Mouse (Mus musculus): ENCODE results near the gene Selenbp2. TPM values are rescaled to one million over a fixed set of nuclear protein-coding genes. Genes with fewer than 3 reads are reported as not detected.
"Not testable (repeated sequence)": the region's sequence is repeated elsewhere in the genome, so short reads cannot be mapped to it uniquely, and the experiment has no call there.

Gene Selenbp2
- total and polyA plus RNA-seq, 2 experiments from 2014 or later: 1.0 to 1.4 TPM

DNA sequence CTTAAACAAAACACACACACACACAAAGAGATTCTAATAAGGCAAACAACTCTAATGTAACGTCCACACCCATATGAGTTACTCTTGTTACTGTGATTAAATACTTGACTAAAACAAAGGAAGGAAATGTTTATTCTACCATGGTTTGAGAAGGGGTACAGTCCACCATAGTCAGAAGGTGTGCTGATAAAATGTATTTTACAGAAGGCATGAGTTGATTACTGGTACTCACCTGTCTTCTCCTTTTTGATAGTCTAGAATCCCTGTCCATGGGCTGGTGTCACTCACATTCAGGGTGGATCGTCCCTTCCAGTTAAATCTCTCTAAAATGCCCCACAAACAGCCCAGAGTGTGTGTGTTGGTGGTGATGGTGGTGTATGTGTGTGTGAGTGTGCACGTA lies 9.5 kb downstream of the Selenbp2 start:
- TF ChIP-seq CTCF (IDR thresholded peaks at IDR 0.05): no peak
- no peak for ATAC-seq (ENCODE audit: low FRiP score)
- 78% methylated on average over 3 of the region's 3 CpGs for WGBS
- Histone ChIP-seq H3K36me3 (ENCODE audit: insufficient read depth, low read length) (no peaks in the 10 kb centered on the region), H3K4me3 (ENCODE audit: low read depth, low read length) (no peak overlapping the region), H3K9ac (replicated peaks; ENCODE audit: low read length, poor library complexity, severe bottlenecking) (no peak overlapping the region), H3K27ac (ENCODE audit: low read depth, low read length) (no peak overlapping the region), H3K27me3 (ENCODE audit: insufficient read depth, low read length) (no peaks in the 10 kb centered on the region), H3K4me1 (ENCODE audit: insufficient read depth, low read length) (no peaks in the 10 kb centered on the region), H3K4me2 (ENCODE audit: low read depth, low read length, poor library complexity, severe bottlenecking) (no peak overlapping the region), H3K9me3 (ENCODE audit: low read length) (no peaks in the 10 kb centered on the region)
- no peak for DNase-seq (ENCODE audit: low spot score)

DNA sequence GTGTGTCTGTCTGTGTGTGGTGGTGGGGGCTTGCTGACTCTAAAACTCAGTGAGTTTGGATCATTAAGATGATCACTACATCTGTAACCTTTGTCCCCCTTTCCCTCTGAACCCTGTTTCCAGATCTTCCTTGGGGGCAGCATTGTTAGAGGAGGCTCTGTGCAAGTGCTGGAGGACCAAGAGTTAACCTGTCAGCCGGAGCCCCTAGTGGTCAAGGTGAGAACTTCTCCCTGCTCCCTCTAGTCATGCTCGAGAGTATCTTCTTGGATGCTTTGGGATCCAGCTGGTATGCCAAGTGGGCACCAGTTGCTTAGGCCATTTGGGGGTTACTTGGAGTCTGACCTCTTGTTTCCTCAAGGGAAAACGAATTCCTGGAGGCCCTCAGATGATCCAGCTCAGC lies 10.0 kb downstream of the Selenbp2 start:
- ATAC-seq (ENCODE audit: low FRiP score); H3K27me3 ChIP-seq (ENCODE audit: insufficient read depth, low read length); H3K27ac ChIP-seq (ENCODE audit: low read depth, low read length); H3K36me3 ChIP-seq (ENCODE audit: insufficient read depth, low read length); H3K9me3 ChIP-seq (ENCODE audit: low read length); H3K4me1 ChIP-seq (ENCODE audit: insufficient read depth, low read length); H3K9ac ChIP-seq (replicated peaks; ENCODE audit: low read length, poor library complexity, severe bottlenecking); H3K4me3 ChIP-seq (ENCODE audit: low read depth, low read length); H3K4me2 ChIP-seq (ENCODE audit: low read depth, low read length, poor library complexity, severe bottlenecking); DNase-seq (ENCODE audit: low spot score): not testable (repeated sequence)
- 29% methylated on average over 2 of the region's 3 CpGs for WGBS
- peak; percentile 45 for TF ChIP-seq CTCF (IDR thresholded peaks at IDR 0.05)

DNA sequence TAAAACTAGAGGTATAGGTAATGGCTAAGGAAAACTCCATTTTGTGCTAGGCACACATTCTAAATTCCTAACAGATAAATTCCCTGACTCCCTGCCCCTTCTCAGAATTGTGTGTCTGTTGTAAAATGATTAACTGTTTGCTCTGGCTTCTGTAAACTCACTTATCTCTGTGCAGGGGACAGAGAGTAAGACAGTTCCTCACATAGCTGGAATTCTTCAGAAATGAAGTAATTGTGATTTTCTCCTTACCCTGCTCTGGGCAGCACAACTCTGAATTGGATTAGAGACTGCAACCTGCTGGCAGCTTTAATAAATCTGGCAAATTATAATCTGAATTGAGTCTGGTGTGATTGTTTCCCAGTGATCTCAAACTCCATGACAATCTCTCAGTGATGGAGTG lies 17.2 kb downstream of the Selenbp2 start:
- not testable (repeated sequence) for H3K36me3 ChIP-seq (ENCODE audit: insufficient read depth, low read length); H3K27ac ChIP-seq (ENCODE audit: low read depth, low read length); H3K4me3 ChIP-seq (ENCODE audit: low read depth, low read length); H3K4me2 ChIP-seq (ENCODE audit: low read depth, low read length, poor library complexity, severe bottlenecking); H3K27me3 ChIP-seq (ENCODE audit: insufficient read depth, low read length); H3K9ac ChIP-seq (replicated peaks; ENCODE audit: low read length, poor library complexity, severe bottlenecking); H3K4me1 ChIP-seq (ENCODE audit: insufficient read depth, low read length); ATAC-seq (ENCODE audit: low FRiP score); H3K9me3 ChIP-seq (ENCODE audit: low read length); DNase-seq (ENCODE audit: low spot score)

- H3K27me3 ChIP-seq (ENCODE audit: insufficient read depth, low read length); H3K27ac ChIP-seq (ENCODE audit: low read depth, low read length); H3K4me1 ChIP-seq (ENCODE audit: insufficient read depth, low read length); H3K9me3 ChIP-seq (ENCODE audit: low read length); H3K9ac ChIP-seq (replicated peaks; ENCODE audit: low read length, poor library complexity, severe bottlenecking); ATAC-seq (ENCODE audit: low FRiP score); DNase-seq (ENCODE audit: low spot score); H3K4me3 ChIP-seq (ENCODE audit: low read depth, low read length); H3K4me2 ChIP-seq (ENCODE audit: low read depth, low read length, poor library complexity, severe bottlenecking); H3K36me3 ChIP-seq (ENCODE audit: insufficient read depth, low read length): not testable (repeated sequence)
- WGBS: 79% methylated on average over 3 of the region's 3 CpGs
Measured at GRCm38 (mm10) chr3:94713424-94713823, 20.1 kb downstream of the Selenbp2 start.

- not testable (repeated sequence) for H3K27ac ChIP-seq (ENCODE audit: low read depth, low read length); ATAC-seq (ENCODE audit: low FRiP score); H3K4me1 ChIP-seq (ENCODE audit: insufficient read depth, low read length); H3K9me3 ChIP-seq (ENCODE audit: low read length); H3K4me2 ChIP-seq (ENCODE audit: low read depth, low read length, poor library complexity, severe bottlenecking); DNase-seq (ENCODE audit: low spot score); H3K9ac ChIP-seq (replicated peaks; ENCODE audit: low read length, poor library complexity, severe bottlenecking); H3K4me3 ChIP-seq (ENCODE audit: low read depth, low read length); H3K36me3 ChIP-seq (ENCODE audit: insufficient read depth, low read length); H3K27me3 ChIP-seq (ENCODE audit: insufficient read depth, low read length)
- WGBS: 20% methylated on average over 1 of the region's 1 CpGs
Measured at GRCm38 (mm10) chr3:94718253-94718652, 24.9 kb downstream of the Selenbp2 start.

GRCm38 (mm10) chr3:94723637-94724036 lies 30.3 kb downstream of the Selenbp2 start:
- H3K4me2 ChIP-seq (ENCODE audit: low read depth, low read length, poor library complexity, severe bottlenecking); H3K4me3 ChIP-seq (ENCODE audit: low read depth, low read length); H3K9me3 ChIP-seq (ENCODE audit: low read length); DNase-seq (ENCODE audit: low spot score); H3K4me1 ChIP-seq (ENCODE audit: insufficient read depth, low read length); H3K36me3 ChIP-seq (ENCODE audit: insufficient read depth, low read length); H3K9ac ChIP-seq (replicated peaks; ENCODE audit: low read length, poor library complexity, severe bottlenecking); H3K27me3 ChIP-seq (ENCODE audit: insufficient read depth, low read length); ATAC-seq (ENCODE audit: low FRiP score); H3K27ac ChIP-seq (ENCODE audit: low read depth, low read length): not testable (repeated sequence)
- 36% methylated on average over 2 of the region's 2 CpGs for WGBS
- TF ChIP-seq CTCF (IDR thresholded peaks at IDR 0.05): peak; percentile 60

- Histone ChIP-seq H3K27ac (ENCODE audit: low read depth, low read length) (no peak overlapping the region), H3K9me3 (ENCODE audit: low read length) (no peaks in the 10 kb centered on the region), H3K9ac (replicated peaks; ENCODE audit: low read length, poor library complexity, severe bottlenecking) (no peak overlapping the region), H3K36me3 (ENCODE audit: insufficient read depth, low read length) (no peaks in the 10 kb centered on the region), H3K4me3 (ENCODE audit: low read depth, low read length) (no peak overlapping the region), H3K4me2 (ENCODE audit: low read depth, low read length, poor library complexity, severe bottlenecking) (no peak overlapping the region), H3K27me3 (ENCODE audit: insufficient read depth, low read length) (no peaks in the 10 kb centered on the region), H3K4me1 (ENCODE audit: insufficient read depth, low read length) (no peaks in the 10 kb centered on the region)
- DNase-seq (ENCODE audit: low spot score) (no peak), ATAC-seq (ENCODE audit: low FRiP score) (no peak)
- 96% methylated on average over 17 of the region's 17 CpGs for WGBS
- no peak for TF ChIP-seq CTCF (IDR thresholded peaks at IDR 0.05)
Measured at GRCm38 (mm10) chr3:94745691-94746090, 52.3 kb downstream of the Selenbp2 start.

Other genes with a start within 250 kb of the Selenbp2 start
- not detected in 2 replicates for gene Oaz3, start 249.6 kb upstream of the Selenbp2 start, total RNA-seq (2014; rRNA removed)
- 0.68 and 1.1 TPM in 2 replicates for gene Oaz3, start 249.6 kb upstream of the Selenbp2 start, polyA plus RNA-seq (2015; fragmentation: Nextera tagmentation; extraction: Ambion mirVana)
- 203 and 205 TPM in 2 replicates for gene Celf3, start 215.3 kb upstream of the Selenbp2 start, total RNA-seq (2014; rRNA removed)
- gene Celf3, start 215.3 kb upstream of the Selenbp2 start, polyA plus RNA-seq (2015; fragmentation: Nextera tagmentation; extraction: Ambion mirVana): 187 and 219 TPM in 2 replicates
- gene Riiad1, start 213.2 kb upstream of the Selenbp2 start, total RNA-seq (2014; rRNA removed): 6.6 and 6.7 TPM in 2 replicates
- gene Riiad1, start 213.2 kb upstream of the Selenbp2 start, polyA plus RNA-seq (2015; fragmentation: Nextera tagmentation; extraction: Ambion mirVana): 19.4 and 23.3 TPM in 2 replicates
- 67.9 and 87.7 TPM in 2 replicates for gene Snx27, start 110.8 kb upstream of the Selenbp2 start, total RNA-seq (2014; rRNA removed)
- 81.7 and 84.4 TPM in 2 replicates for gene Snx27, start 110.8 kb upstream of the Selenbp2 start, polyA plus RNA-seq (2015; fragmentation: Nextera tagmentation; extraction: Ambion mirVana)
- not detected in 2 replicates for gene Gm10972, start 50.4 kb upstream of the Selenbp2 start, total RNA-seq (2014; rRNA removed)
- not detected in 2 replicates for gene Gm10972, start 50.4 kb upstream of the Selenbp2 start, polyA plus RNA-seq (2015; fragmentation: Nextera tagmentation; extraction: Ambion mirVana)
- 10.0 and 11.1 TPM in 2 replicates for gene Tuft1, start 34.7 kb upstream of the Selenbp2 start, total RNA-seq (2014; rRNA removed)
- gene Tuft1, start 34.7 kb upstream of the Selenbp2 start, polyA plus RNA-seq (2015; fragmentation: Nextera tagmentation; extraction: Ambion mirVana): 5.9 and 6.3 TPM in 2 replicates
- 11.6 and 13.6 TPM in 2 replicates for gene Cgn, start 92.9 kb downstream of the Selenbp2 start, total RNA-seq (2014; rRNA removed)
- gene Cgn, start 92.9 kb downstream of the Selenbp2 start, polyA plus RNA-seq (2015; fragmentation: Nextera tagmentation; extraction: Ambion mirVana): 11.4 and 12.4 TPM in 2 replicates
- 42.5 and 59.9 TPM in 2 replicates for gene Pogz, start 144.0 kb downstream of the Selenbp2 start, total RNA-seq (2014; rRNA removed)
- gene Pogz, start 144.0 kb downstream of the Selenbp2 start, polyA plus RNA-seq (2015; fragmentation: Nextera tagmentation; extraction: Ambion mirVana): 17.2 and 17.5 TPM in 2 replicates
- gene Psmb4, start 193.4 kb downstream of the Selenbp2 start, total RNA-seq (2014; rRNA removed): 270 and 309 TPM in 2 replicates
- gene Psmb4, start 193.4 kb downstream of the Selenbp2 start, polyA plus RNA-seq (2015; fragmentation: Nextera tagmentation; extraction: Ambion mirVana): 358 and 362 TPM in 2 replicates
- gene Selenbp1, start 239.5 kb downstream of the Selenbp2 start, total RNA-seq (2014; rRNA removed): 17.7 and 19.8 TPM in 2 replicates
- gene Selenbp1, start 239.5 kb downstream of the Selenbp2 start, polyA plus RNA-seq (2015; fragmentation: Nextera tagmentation; extraction: Ambion mirVana): 11.7 and 13.7 TPM in 2 replicates